Mouse (Mus musculus) CH12.LX (cell line): ENCODE measurements around the gene Mgrn1. TPM values are rescaled to one million over a fixed set of nuclear protein-coding genes. Genes with fewer than 3 reads are reported as not detected.

ENCODE experiments used
- DNase-seq: peaks from one replicate; pipeline ENCODE4 v3.0.0-alpha.2; 2013; ENCODE audit errors: extremely low read depth
- H3K27ac ChIP-seq: 2 replicates; pipeline ENCODE4 v1.5.1; 2012; ENCODE audit warnings: low read depth, mild to moderate bottlenecking, control low read depth, moderate library complexity; ENCODE audit not compliant: insufficient read depth
- H3K27me3 ChIP-seq: replicated peaks from 2 replicates; pipeline ENCODE3; 2012; ENCODE audit warnings: inconsistent platforms
- H3K36me3 ChIP-seq, 2 experiments: replicated peaks in 1 of 2; 2 replicates each; pipeline versions ENCODE3 to v1.6.1; 2012; ENCODE audit warnings: inconsistent platforms in 1 of 2, low read length in 1 of 2, mild to moderate bottlenecking in 1 of 2, mixed read lengths in 1 of 2, moderate library complexity in 1 of 2; ENCODE audit not compliant: control insufficient read depth in 1 of 2, insufficient read depth in 1 of 2
- H3K4me1 ChIP-seq, 2 experiments: 2 replicates each; pipeline ENCODE4 v1.6.1; 2012; ENCODE audit warnings: inconsistent platforms in 1 of 2, moderate library complexity in 1 of 2; ENCODE audit not compliant: insufficient read depth in 2 of 2, control insufficient read depth in 1 of 2
- H3K4me2 ChIP-seq: 2 replicates; pipeline ENCODE4 v1.6.1; 2012; ENCODE audit warnings: low read depth, mild to moderate bottlenecking, control low read depth; ENCODE audit not compliant: poor library complexity, insufficient read depth, severe bottlenecking
- H3K4me3 ChIP-seq, 3 experiments: fragments of 150-350 bp in 1 of 3; sonication (generic) in 1 of 3; replicated peaks in 1 of 3; 2 replicates each; pipeline versions ENCODE3 to v1.5.1; 2011 to 2012; ENCODE audit warnings: low read depth in 2 of 3, low read length in 2 of 3, mild to moderate bottlenecking in 2 of 3, moderate library complexity in 2 of 3, control low read depth in 1 of 3, improper control_type of control experiment in 1 of 3, inconsistent platforms in 1 of 3, mixed read lengths in 1 of 3; ENCODE audit not compliant: poor library complexity in 1 of 3
- H3K79me2 ChIP-seq: replicated peaks from 2 replicates; pipeline ENCODE4 v1.6.1; 2012; ENCODE audit warnings: mild to moderate bottlenecking, moderate library complexity; ENCODE audit not compliant: control insufficient read depth, poor library complexity, insufficient read depth, severe bottlenecking; ENCODE audit errors: extremely low read depth
- H3K9ac ChIP-seq: 2 replicates; pipeline ENCODE4 v1.6.1; 2012; ENCODE audit warnings: low read depth, mild to moderate bottlenecking, control low read depth, moderate library complexity; ENCODE audit not compliant: insufficient read depth
- H3K9me3 ChIP-seq: replicated peaks from 2 replicates; pipeline ENCODE3; 2012; ENCODE audit warnings: low read length, inconsistent platforms, mixed read lengths
- BHLHE40 ChIP-seq: IDR thresholded peaks from 2 replicates; pipeline ENCODE4 v1.6.1; 2011; ENCODE audit warnings: mild to moderate bottlenecking, low read depth, low read length, improper control_type of control experiment
- CHD1 ChIP-seq: IDR thresholded peaks from 2 replicates; pipeline ENCODE4 v1.6.1; 2012; ENCODE audit warnings: low read depth, low read length, improper control_type of control experiment, inconsistent platforms
- CHD2 ChIP-seq: IDR thresholded peaks from 2 replicates; pipeline ENCODE4 v1.6.1; 2011; ENCODE audit warnings: low read length, improper control_type of control experiment
- CTCF ChIP-seq, 2 experiments: IDR thresholded peaks in 1 of 2; conservative IDR thresholded peaks in 1 of 2; 2 replicates each; pipeline ENCODE4 v1.5.1; 2011 to 2012; ENCODE audit warnings: low read depth in 2 of 2, low read length in 2 of 2, improper control_type of control experiment in 1 of 2, inconsistent platforms in 1 of 2, mild to moderate bottlenecking in 1 of 2, moderate library complexity in 1 of 2
- E2F4 ChIP-seq: IDR thresholded peaks from 2 replicates; pipeline ENCODE4 v1.6.1; 2011; ENCODE audit warnings: low read depth, low read length, improper control_type of control experiment; ENCODE audit not compliant: insufficient replicate concordance
- ELF1 ChIP-seq: IDR thresholded peaks from 2 replicates; pipeline ENCODE4 v1.6.1; 2014; ENCODE audit warnings: low read depth, mild to moderate bottlenecking, inconsistent platforms, low read length, improper control_type of control experiment
- EP300 ChIP-seq: IDR thresholded peaks from 2 replicates; pipeline ENCODE4 v1.6.1; 2011; ENCODE audit warnings: low read length, improper control_type of control experiment
- ETS1 ChIP-seq: conservative IDR thresholded peaks from 2 replicates; pipeline ENCODE4 v1.6.1; 2012; ENCODE audit warnings: low read depth, mild to moderate bottlenecking, inconsistent platforms, low read length, improper control_type of control experiment, moderate library complexity
- HCFC1 ChIP-seq: IDR thresholded peaks from 2 replicates; pipeline ENCODE4 v1.6.1; 2012; ENCODE audit warnings: low read depth, mild to moderate bottlenecking, inconsistent platforms, low read length, improper control_type of control experiment
- IRF4 ChIP-seq: IDR thresholded peaks from 2 replicates; pipeline ENCODE4 v1.6.1; 2014; ENCODE audit warnings: low read depth, mild to moderate bottlenecking, inconsistent platforms, low read length, improper control_type of control experiment
- JUN ChIP-seq: IDR thresholded peaks from 2 replicates; pipeline ENCODE4 v1.6.1; 2011; ENCODE audit warnings: low read depth, mild to moderate bottlenecking, low read length, improper control_type of control experiment, moderate library complexity; ENCODE audit not compliant: insufficient read depth
- JUND ChIP-seq: conservative IDR thresholded peaks from 2 replicates; pipeline ENCODE4 v1.6.1; 2011; ENCODE audit warnings: low read depth, low read length, improper control_type of control experiment
- MAFK ChIP-seq: IDR thresholded peaks from 2 replicates; pipeline ENCODE4 v1.6.1; 2011; ENCODE audit warnings: low read length, improper control_type of control experiment; ENCODE audit not compliant: insufficient replicate concordance
- MAX ChIP-seq: IDR thresholded peaks from 2 replicates; pipeline ENCODE4 v1.6.1; 2011; ENCODE audit warnings: low read length, improper control_type of control experiment
- MAZ ChIP-seq: IDR thresholded peaks from 2 replicates; pipeline ENCODE4 v1.6.1; 2012; ENCODE audit warnings: low read depth, mild to moderate bottlenecking, inconsistent platforms, low read length, improper control_type of control experiment, moderate library complexity
- MEF2A ChIP-seq: IDR thresholded peaks from 2 replicates; pipeline ENCODE4 v1.6.1; 2014; ENCODE audit warnings: low read depth, mild to moderate bottlenecking, inconsistent platforms, low read length, improper control_type of control experiment, borderline replicate concordance
- MXI1 ChIP-seq: IDR thresholded peaks from 2 replicates; pipeline ENCODE4 v1.6.1; 2011; ENCODE audit warnings: mild to moderate bottlenecking, low read depth, low read length, improper control_type of control experiment
- MYC ChIP-seq: IDR thresholded peaks from 2 replicates; pipeline ENCODE4 v1.6.1; 2011; ENCODE audit warnings: low read depth, mild to moderate bottlenecking, improper control_type of control experiment, low read length
- NELFE ChIP-seq: IDR thresholded peaks from 2 replicates; pipeline ENCODE4 v1.6.1; 2011; ENCODE audit warnings: low read depth, low read length, improper control_type of control experiment
- PAX5 ChIP-seq: IDR thresholded peaks from 2 replicates; pipeline ENCODE4 v1.6.1; 2012; ENCODE audit warnings: low read length, inconsistent platforms, mixed read lengths
- POLR2A ChIP-seq: IDR thresholded peaks from 2 replicates; pipeline ENCODE4 v1.6.1; 2011; ENCODE audit warnings: low read depth, mild to moderate bottlenecking, improper control_type of control experiment, low read length
- POLR2AphosphoS2 ChIP-seq: IDR thresholded peaks from 2 replicates; pipeline ENCODE4 v1.6.1; 2011; ENCODE audit warnings: low read depth, low read length, improper control_type of control experiment
- RAD21 ChIP-seq: IDR thresholded peaks from 2 replicates; pipeline ENCODE4 v1.6.1; 2011; ENCODE audit warnings: low read depth, mild to moderate bottlenecking, low read length, improper control_type of control experiment, moderate library complexity
- RCOR1 ChIP-seq: conservative IDR thresholded peaks from 2 replicates; pipeline ENCODE4 v1.6.1; 2012; ENCODE audit warnings: low read depth, mild to moderate bottlenecking, inconsistent platforms, low read length, improper control_type of control experiment
- SIN3A ChIP-seq: IDR thresholded peaks from 2 replicates; pipeline ENCODE4 v1.6.1; 2012; ENCODE audit warnings: low read length, improper control_type of control experiment, inconsistent platforms
- SMC3 ChIP-seq: IDR thresholded peaks from 2 replicates; pipeline ENCODE4 v1.6.1; 2011; ENCODE audit warnings: low read depth, low read length, improper control_type of control experiment
- TBP ChIP-seq: conservative IDR thresholded peaks from 2 replicates; pipeline ENCODE4 v1.6.1; 2011; ENCODE audit warnings: low read depth, low read length, improper control_type of control experiment
- TCF12 ChIP-seq: IDR thresholded peaks from 2 replicates; pipeline ENCODE4 v1.6.1; 2014; ENCODE audit warnings: low read depth, mild to moderate bottlenecking, inconsistent platforms, low read length, improper control_type of control experiment
- UBTF ChIP-seq: IDR thresholded peaks from 2 replicates; pipeline ENCODE4 v1.6.1; 2012; ENCODE audit warnings: low read depth, mild to moderate bottlenecking, inconsistent platforms, low read length, improper control_type of control experiment, moderate library complexity
- USF1 ChIP-seq: IDR thresholded peaks from 2 replicates; pipeline ENCODE4 v1.6.1; 2014; ENCODE audit warnings: low read depth, mild to moderate bottlenecking, inconsistent platforms, low read length, improper control_type of control experiment
- USF2 ChIP-seq: conservative IDR thresholded peaks from 2 replicates; pipeline ENCODE4 v1.6.1; 2011; ENCODE audit warnings: low read depth, low read length, improper control_type of control experiment
- ZC3H11A ChIP-seq: IDR thresholded peaks from 2 replicates; pipeline ENCODE4 v1.6.1; 2012; ENCODE audit warnings: low read depth, mild to moderate bottlenecking, inconsistent platforms, low read length, improper control_type of control experiment
- ZKSCAN1 ChIP-seq: IDR thresholded peaks from 2 replicates; pipeline ENCODE4 v1.6.1; 2012; ENCODE audit warnings: low read depth, inconsistent platforms, low read length, improper control_type of control experiment, borderline replicate concordance
- ZMIZ1 ChIP-seq: IDR thresholded peaks from 2 replicates; pipeline ENCODE4 v1.6.1; 2012; ENCODE audit warnings: low read depth, mild to moderate bottlenecking, inconsistent platforms, low read length, improper control_type of control experiment
- ZNF384 ChIP-seq: IDR thresholded peaks from 2 replicates; pipeline ENCODE4 v1.6.1; 2012; ENCODE audit warnings: low read depth, low read length, improper control_type of control experiment, inconsistent platforms
- dilution Hi-C: fragments of 300-500 bp; cut with MboI; formaldehyde crosslinking; loops from 2 replicates; pipeline ENCODE4 v1.14.3; 2020; ENCODE audit warnings: low sequenced_read_pairs; ENCODE audit not compliant: extremely low pct_unique_long_range_greater_than_20kb, extremely low pct_ligation_motif_present
- in situ Hi-C: fragments of 300-500 bp; cut with MboI; formaldehyde crosslinking; loops from 3 replicates; pipeline ENCODE4 v1.14.3; 2019; ENCODE audit warnings: low sequenced_read_pairs, low pct_ligation_motif_present, low pct_unique_long_range_greater_than_20kb, mixed read lengths
- polyA plus RNA-seq: library from polyadenylated mRNA; unstranded; fragments of >175 nt; gene quantifications from 2 replicates; pipeline ENCODE4 v1.2.1, GENCODE M21; 2012; ENCODE audit warnings: low read depth; ENCODE audit not compliant: insufficient read length
- total RNA-seq, 2 experiments: library from RNA; depleted of rRNA; stranded (reverse); fragments of 300-350 nt in 1 of 2; fragments of >200 nt in 1 of 2; gene quantifications; 2 replicates each; pipeline ENCODE4 v1.2.3; 2012 to 2014

Mgrn1 gene
- total and polyA plus RNA-seq, 3 experiments: 11.7 to 16.9 (median 12.9) TPM

DNA sequence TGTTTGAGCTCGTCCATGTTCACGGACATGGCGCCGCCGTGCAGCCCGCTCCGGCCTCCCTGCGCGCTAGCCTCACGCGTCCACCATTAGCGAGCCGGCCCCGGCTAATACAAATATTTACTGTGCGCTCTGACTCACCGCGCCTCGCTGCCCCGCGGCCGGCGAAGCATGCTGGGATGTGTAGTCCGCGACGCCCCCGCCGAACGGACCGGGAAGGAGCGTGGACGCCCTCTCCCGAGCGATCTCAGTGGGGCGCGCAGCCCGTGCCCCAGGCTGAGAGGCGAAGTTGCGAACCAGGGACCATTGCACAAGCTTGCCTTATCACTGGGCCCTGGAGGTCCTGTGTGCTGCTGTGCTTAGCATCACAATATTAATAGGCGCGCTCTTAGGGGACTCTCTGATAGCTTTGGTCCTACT lies 6.3 kb upstream of the Mgrn1 start (continued):
- TF ChIP-seq HCFC1: peak; percentile 94
- TF ChIP-seq POLR2A: peak; percentile 50
- no peak; the same call in 1 of the 2 replicates for TF ChIP-seq MAFK
- peak; percentile 57 for TF ChIP-seq BHLHE40
- peak; percentile 71 for TF ChIP-seq MAX
- TF ChIP-seq CTCF (conservative IDR thresholded peaks at IDR 0.05 in 1 of 2, IDR thresholded peaks at IDR 0.05 in 1 of 2; ENCODE audit: low read depth in 2 of 2, low read length in 2 of 2): peak in 1 of 2 experiments; percentile 64; a peak in 2 of 4 replicates
- peak; percentile 57 for TF ChIP-seq MAZ
- TF ChIP-seq ZMIZ1: peak; percentile 73
- TF ChIP-seq USF1: no peak
- TF ChIP-seq, all 38 proteins: peak for 22

- Histone ChIP-seq H3K27ac (peak within 1 kb of the TSS; percentile 76), H3K4me1 (peaks cover 17 to 32% of the 10 kb centered on the region in 2 experiments), H3K36me3 (peaks cover 12 to 28% of the 10 kb centered on the region in 2 experiments), H3K9ac (peak within 1 kb of the TSS; percentile 89), H3K4me3 (peak within 1 kb of the TSS; percentile 72 to 86 (median 83)), H3K4me2 (peak within 1 kb of the TSS; percentile 89), H3K79me2 (peaks cover 20% of the 10 kb centered on the region), H3K9me3 (no peaks in the 10 kb centered on the region), H3K27me3 (no peaks in the 10 kb centered on the region)
- DNase-seq: peak; percentile 100
- in situ Hi-C loops: no loop called here
- dilution Hi-C loops: no loop called here
- TF ChIP-seq BHLHE40 (peak; percentile 98), MEF2A (peak; percentile 63; the same call in 1 of the 2 replicates), MAX (peak; percentile 88), USF1 (peak; percentile 88), ELF1 (peak; percentile 76), ETS1 (peak; percentile 47), IRF4 (peak; percentile 70), SIN3A (peak; percentile 94), MAFK (no peak; the same call in 1 of the 2 replicates), UBTF (no peak), CHD2 (peak; percentile 93), ZC3H11A (no peak), POLR2A (peak; percentile 95), TBP (peak; percentile 93), RAD21 (no peak), E2F4 (no peak), SMC3 (no peak), ZNF384 (peak; percentile 98), PAX5 (no peak), JUND (peak; percentile 49), USF2 (peak; percentile 37; the same call in 1 of the 2 replicates), MYC (peak; percentile 73), RCOR1 (peak; percentile 77; the same call in 1 of the 2 replicates), JUN (peak; percentile 60; the same call in 1 of the 2 replicates), MXI1 (peak; percentile 77), EP300 (peak; percentile 34; the same call in 1 of the 2 replicates), CTCF (conservative IDR thresholded peaks at IDR 0.05 in 1 of 2, IDR thresholded peaks at IDR 0.05 in 1 of 2; ENCODE audit: low read depth in 2 of 2, low read length in 2 of 2) (no peak), POLR2AphosphoS2 (peak; percentile 95), ZKSCAN1 (no peak), ZMIZ1 (peak; percentile 93), TCF12 (peak; percentile 90), MAZ (peak; percentile 73), HCFC1 (peak; percentile 82), NELFE (peak; percentile 96), CHD1 (no peak; the same call in 1 of the 2 replicates)
These were observed 5.8 kb upstream of the Mgrn1 start, which contains the start of gene Ubald1 for GRCm38 (mm10) chr16:4880136-4880825. TSS of gene Ubald1 (minus strand) at chr16:4880315.
